Mouse (Mus musculus) T-helper 1 cell (primary cell): Measurements from ENCODE around the gene Ttll3.

Experiments used
- in situ Hi-C: fragments of 300-600 bp; cut with MboI, MseI; formaldehyde crosslinking; loops from one replicate; pipeline ENCODE4 v1.15.1; 2025; ENCODE audit warnings: high pct_unique_total_duplicates

The Ttll3 gene

DNA sequence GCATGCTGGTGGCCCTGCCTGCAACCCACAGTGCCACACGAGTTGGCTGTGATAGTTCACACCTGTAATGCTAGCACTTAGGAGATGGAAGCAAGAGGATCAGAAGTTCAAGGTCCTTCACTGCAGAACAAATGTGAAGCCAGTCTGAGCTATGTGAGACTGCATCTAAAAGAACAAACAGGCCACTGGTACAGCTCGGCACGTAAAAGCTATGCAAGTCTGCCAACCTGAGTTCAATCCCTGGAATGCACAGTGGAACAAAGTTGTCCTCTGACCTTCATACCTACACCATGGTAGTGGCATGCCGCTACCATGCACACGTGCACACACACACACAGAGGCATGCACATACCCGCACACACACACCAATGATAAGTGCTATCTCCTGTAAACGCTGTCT is 35.1 kb downstream of the Ttll3 start:
- in situ Hi-C loops, result no loop called here

DNA sequence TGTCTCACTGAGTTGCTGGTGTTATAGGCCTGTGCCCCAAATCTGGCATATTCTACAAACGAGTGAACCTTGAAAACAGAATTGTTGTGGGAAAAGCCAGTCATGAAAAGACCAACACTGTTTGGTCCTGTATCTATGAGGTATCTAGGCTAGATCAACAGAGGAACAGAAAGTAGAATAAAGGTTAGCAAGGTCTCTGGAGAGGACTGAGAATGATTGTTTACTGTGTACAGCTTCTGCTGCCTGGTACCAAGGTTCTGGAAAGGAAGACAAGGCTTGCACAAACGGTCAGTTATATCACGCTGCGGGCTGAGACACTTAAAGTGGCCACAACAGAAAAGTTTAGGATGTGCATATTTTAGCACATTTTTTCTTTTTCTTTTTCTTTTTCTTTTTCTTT is 37.6 kb downstream of the Ttll3 start:
- in situ Hi-C loops, result no loop called here

DNA sequence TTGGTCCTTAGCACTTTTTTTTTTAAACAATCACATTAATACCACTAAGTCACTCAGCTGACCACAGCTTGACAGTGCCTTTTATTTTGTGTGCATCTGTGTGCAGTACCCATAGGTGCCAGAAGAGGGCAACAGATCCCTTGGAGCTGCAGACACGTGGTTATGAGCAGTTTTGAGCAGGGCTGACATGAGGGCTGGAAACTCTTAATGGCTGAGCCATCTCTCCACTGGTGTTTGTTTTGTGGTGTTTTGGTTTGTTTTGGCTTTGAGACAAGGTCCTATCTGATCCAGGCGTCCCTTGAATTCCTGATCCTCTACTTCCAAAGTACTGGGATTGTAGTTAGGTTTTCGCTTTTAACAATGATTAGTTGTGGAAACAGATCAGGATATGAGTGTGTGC is 38.3 kb downstream of the Ttll3 start:
- in situ Hi-C loops, result no loop called here

DNA sequence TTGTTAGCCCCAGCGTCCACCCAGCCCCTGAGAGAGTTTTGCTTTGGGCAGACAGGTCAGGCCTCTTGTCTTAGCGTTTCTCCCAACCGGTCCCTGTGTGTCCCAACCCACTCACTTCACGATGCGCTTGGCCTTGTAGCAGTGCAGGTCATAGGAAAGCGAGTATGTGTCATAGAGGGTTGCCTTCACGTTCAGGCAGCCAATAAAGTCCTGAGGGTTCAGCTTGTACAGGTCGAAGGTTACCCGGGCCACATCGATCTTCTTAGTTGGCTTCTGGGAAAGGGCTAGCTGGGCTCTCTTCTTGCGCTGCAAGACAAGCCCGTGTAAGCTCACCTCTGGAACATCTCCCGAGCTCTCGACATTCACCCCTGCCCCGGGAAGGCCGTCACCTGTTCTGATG is 38.9 kb downstream of the Ttll3 start:
- in situ Hi-C loops, result no loop called here

DNA sequence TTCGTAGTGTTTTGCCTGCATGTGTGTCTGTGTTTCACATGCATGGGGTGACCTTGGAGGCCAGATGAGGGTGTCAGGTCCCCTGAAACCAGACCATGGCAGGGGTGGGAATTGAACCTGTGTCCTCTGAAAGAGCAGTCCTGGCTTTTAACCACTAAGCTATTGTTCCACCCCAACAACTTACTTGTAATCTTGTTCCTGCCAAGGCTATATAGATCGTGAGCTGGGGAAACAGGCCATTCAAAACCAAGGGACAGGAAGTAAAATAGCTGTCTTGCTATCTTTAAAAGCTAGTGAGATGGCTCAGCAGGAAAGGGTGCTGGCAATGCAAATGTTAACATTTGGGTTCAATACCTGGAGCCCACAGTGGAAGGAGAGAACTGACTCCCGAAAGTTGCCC is 40.9 kb downstream of the Ttll3 start:
- in situ Hi-C loops, result no loop called here

DNA sequence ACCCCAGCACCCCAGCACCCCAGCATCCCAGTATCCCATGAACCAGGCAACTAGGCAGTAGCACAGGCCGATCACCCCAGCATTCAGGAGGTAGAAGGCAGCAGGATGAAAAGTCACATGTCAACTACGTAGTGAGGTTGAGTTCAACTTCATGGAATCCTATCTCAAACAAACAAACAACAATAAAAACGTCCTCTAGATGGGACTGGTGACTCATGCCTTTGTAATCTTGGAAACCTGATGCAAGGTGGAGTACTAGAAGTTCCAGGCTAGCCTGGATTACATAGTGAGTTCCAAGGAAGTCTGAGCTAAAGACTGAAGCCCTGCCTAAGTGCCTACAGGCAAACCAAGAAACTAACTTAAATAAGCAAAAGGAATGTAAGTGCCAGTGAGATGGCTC is 41.8 kb downstream of the Ttll3 start:
- in situ Hi-C loops, result no loop called here

DNA sequence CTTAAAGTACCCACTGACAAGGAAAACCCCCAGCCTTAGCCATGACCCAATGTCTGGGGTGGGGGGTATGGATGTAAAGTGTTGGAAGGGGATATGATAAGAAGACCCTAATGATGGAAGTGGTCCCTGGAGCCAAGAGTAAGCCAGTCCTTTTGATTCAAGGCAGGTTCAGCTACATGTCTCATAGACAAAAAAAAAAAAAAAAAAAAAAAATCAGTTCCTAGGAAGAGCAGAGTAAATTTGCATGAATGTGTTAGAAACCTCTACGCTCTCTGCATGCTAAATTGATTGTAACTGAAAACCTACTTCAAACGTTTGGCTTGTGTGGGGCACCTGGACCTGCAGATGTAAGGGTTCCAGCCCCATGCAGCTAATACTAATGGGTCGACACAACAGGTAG is 42.7 kb downstream of the Ttll3 start:
- in situ Hi-C loops, result no loop called here

DNA sequence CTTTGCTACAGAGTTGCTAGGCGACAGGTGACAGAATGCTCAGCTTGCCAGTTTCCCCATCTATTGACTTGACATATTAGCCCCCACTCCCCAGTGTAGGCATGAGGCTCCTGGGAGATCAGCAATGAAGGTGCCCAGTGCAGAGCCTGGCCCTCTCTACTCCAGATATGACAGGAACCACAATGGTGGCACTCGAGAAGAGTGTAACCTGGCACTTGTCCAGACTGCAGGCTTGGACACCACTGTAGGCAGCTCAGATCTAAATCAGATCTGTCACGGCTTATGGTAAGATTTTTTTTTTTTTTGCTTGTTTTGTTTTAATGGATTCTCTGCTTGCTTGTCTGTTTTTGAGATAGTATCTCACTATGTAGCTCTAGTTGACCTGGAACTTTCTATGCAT is 44.6 kb downstream of the Ttll3 start:
- in situ Hi-C loops, result no loop called here

DNA sequence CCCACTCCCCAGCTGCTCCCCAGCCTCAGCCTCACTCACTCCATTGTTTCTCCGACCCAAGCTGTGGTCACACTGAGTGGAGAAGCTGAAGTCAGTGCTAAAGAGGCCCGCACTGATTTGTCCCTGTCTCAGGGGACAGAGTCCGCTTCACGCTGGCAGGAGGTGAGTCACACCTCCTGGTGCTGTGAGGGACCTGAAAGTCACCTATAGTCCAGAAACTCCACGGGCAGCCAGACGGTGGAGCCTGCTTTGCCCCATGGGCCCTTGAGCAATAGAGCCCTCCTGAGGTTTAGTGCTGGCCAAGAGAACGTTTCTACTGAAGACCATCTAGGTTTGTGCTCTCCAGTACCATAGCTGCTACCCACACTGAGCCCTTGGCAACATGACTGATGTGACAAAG is 45.6 kb downstream of the Ttll3 start:
- in situ Hi-C loops, result no loop called here

DNA sequence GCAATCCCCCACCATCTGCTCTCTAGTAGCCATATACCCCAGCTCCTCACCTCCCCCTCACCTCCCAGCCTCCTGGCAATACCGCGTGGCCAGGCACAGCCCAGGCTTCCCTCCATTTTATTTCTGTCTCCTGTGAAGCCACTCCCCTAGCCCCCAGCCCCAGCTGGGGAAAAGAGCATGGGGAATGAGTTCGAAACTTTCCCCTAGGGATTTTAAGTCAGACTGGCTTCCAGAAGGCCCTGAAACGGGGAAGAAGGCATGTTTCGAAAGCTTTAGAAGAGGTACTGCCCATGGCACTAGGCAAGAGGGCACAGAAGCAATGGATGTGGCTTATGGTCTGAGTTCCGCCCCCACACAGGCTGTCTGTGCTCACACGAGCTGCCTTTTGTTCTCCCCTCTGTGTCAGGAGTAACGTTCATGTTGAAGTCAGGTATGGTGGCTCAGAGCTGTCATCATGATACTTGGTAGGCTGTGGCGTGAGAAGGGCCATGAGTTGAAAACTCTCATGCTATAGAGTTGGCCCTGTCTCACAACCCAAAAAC is 46.7 kb downstream of the Ttll3 start, which contains the start of gene Cidec:
Gene Cidec, minus strand, starts transcription at position 97 of the 542 bp plus-strand sequence.
- in situ Hi-C loops, result no loop called here

DNA sequence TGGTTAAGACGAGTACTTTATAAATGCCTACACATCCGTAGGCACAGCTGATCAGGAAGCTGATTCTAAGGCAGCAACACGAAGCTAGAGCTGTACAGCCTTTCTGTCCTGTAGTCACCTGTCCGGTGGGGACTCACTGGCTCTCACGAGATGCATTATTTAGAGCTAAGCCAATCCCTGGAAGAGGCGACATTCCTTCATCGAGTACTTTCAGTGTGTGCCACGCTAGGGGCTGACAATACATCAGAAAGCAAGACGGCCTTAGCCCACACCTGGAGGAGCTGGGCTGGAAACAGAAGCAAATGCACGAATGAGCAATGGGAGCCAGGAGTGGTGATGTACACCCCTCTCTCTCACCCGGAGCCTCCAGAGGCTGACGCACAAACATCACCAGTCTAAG is 48.1 kb downstream of the Ttll3 start:
- in situ Hi-C loops, result no loop called here

DNA sequence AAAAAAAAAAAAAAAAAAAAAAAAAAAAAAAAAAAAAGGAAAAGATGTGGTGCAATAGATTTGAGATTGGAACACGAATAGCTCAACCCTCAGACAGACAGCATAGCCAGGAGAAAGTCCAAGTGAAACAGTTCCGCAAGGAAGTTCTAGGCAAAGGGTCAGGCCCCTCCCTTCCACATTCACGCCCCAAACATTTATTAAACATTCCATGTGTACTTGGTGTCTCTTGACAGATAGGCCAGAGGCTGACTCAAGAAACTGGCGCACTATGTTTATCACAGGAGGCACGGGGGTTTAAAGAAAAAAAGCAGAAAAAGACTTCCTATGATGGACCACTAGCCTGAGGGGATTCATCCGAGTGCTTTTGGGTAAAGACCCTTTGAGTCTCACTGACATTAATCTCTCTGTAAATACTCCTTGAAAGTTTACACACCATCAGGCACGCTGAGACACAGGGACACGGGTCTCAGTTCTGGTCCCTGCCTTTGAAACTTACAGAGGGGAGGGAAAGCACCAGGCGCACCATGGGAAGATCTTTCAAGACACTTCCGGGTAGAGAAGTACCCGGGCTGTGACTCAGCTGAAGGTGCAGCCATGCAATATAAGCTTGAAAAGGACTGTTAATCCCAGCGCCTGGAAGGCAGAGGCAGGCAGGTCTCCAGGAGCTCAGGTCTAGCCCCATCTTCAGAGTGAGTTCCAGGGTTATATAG is 49.8 kb downstream of the Ttll3 start:
- in situ Hi-C loops, result no loop called here

DNA sequence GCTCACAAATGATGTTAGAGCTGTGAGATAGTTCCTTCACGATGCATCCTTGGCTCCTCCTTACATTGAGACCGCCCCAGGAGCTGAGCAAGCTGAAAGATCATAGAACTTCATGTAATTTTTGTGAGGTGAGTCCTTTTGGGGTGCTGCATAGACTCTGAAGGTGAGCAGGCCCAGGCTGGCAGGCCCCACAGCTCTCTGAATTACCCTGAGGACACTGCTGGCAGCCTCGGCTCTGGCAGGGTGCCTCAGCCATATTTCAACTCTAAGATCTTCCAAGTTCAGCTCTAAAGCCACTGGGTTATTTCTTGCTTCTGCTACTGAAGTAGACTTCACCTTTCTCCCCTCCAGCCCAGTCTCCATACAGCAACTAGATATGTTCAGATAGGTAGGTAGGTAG is 51.6 kb downstream of the Ttll3 start:
- in situ Hi-C loops, result no loop called here

DNA sequence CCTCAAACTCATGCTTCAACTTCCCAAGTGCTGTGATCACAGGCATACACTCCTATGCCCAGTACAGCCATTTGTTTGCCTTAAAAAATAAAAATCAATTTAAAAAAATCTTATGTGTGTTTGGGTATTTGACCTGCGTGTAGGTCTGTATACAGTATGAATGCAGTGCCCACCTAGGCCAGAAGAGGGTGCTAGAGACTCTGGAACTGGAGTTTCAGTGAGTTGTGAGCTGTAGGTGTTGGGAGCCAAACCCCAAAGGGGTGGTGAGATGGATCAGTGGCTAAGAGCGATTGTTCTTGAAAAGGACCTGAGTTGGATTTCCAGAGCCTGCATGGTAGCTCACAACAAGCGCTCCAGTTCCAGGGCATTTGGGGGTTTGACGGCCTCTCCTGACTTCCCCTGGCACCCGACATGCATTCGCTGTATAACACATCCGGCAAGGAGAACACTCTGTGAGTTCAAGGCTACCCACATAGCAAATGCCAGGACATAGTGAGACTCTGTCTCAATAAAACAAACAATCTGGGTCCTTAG is 52.2 kb downstream of the Ttll3 start:
- in situ Hi-C loops, result no loop called here

DNA sequence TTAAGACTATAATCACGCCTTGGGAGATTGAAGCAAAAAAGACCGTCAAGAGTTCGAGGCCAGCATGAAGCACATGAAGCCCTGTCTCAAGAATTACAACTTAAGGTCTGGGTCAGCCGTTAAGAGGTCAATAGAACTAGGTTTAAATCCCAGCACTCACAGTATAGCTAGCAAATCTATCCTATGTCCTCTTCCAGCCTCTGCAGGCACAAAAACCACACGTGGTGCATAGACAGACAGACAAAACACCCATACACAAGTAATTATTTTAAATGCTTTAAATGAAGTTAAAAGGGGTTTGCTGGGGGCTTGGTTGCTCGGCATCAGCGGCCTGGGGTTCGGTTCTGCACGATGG is 53.0 kb downstream of the Ttll3 start:
- in situ Hi-C loops, result no loop called here

DNA sequence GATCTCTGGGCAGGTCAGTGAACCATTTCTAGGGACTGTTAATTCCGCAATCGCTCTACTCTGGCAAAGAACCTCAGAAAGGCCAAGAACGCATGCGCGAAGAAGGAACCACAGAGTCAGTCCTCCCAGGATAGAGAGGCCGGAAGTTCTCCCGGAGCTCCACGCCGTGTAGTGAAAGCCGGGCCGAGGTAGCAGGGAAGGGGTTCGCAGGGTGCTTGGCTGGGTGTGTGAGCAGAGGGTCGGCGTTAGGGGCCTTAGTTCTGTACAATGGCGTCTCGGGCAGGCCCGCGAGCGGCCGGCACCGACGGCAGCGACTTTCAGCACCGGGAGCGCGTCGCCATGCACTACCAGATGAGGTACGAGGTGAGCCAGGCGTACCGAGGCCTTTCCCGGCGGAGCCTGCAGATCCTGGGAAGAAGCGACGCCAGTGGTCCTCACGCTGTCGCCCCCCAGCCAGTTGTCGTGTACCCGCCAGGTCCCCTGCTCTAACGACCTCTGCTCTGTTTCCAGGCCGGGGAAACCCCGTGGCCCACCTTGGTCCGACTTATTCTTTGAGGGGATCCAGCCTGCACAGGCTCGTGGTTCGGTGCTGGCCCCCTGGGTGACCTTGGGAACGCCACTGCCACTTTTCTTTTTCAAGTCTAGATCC is 53.5 kb downstream of the Ttll3 start, which contains the start of gene Jagn1:
Gene Jagn1, plus strand, starts transcription at position 128 of the 649 bp plus-strand sequence.
- in situ Hi-C loops, result no loop called here

DNA sequence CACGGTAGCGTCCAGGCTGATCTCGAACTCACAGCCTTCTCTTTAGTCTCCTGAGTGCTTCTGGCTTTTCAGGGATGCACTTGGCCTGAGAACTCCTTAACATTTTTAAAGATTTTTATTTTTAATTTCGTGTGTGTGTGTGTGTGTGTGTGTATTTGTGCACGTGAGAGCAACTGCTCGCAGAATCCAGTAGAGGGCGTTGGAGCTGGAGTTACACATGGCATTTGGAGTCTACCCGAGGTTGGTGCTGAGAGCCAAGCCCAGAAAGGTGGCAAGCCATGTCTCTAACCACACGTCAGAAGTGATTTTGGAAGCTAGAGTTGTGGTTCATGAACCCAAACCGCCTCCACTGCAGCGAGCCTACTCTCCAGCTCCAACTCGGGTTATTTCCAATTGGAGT is 54.0 kb downstream of the Ttll3 start:
- in situ Hi-C loops, result no loop called here

DNA sequence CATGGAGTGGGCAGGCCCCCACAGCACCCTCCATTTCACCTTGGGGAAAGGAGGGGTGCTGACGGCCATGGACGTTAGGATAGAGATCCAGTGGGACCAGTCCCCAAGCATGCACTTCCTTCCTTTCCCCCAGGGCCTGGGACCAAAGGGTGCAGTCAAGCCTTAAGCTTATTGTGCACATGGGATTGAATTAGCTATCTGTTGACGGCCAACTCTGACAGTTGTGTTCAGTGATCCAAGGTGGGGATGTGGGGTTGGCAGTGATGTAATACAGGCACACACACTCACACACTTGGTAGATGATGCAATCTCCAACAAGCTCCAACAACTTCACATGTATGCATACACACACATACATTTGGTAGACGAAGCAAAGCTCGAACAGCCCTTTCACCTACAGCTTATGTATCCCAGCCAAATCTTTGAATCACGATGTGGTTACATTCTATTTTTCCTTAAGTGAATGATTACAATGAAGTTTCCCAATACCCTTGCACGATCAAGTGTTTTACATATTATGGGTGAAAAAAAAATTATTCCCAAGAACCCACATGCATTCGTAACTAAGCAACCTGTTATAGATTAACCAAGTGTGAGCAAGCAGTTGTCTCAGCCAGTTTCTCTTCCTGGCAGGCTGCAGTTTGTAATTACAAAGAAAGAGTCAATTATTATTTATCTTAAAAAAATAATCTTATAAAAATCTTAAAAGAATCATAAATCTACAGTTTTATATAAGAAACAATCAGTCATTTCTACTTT is 55.3 kb downstream of the Ttll3 start:
- in situ Hi-C loops, result no loop called here

DNA sequence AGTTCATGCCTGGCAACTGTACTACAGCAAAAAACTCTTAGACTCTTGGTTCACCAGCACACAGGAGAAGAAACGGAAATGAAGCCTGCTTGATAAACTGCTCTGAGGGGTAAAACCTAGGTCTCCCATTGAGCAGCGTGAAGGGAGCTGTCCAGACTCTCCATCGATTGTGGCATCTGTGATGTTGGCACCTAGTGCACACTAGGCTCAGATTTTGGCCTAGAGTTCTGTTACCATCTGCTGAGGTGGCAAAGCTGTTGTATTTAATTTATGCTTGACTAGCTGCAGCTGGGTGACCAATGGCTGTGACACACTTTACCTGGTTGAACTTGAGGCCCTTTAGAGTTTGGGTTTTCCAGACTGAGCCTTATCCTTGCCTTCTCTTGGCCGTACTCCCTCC is 58.6 kb downstream of the Ttll3 start:
- in situ Hi-C loops, result no loop called here

DNA sequence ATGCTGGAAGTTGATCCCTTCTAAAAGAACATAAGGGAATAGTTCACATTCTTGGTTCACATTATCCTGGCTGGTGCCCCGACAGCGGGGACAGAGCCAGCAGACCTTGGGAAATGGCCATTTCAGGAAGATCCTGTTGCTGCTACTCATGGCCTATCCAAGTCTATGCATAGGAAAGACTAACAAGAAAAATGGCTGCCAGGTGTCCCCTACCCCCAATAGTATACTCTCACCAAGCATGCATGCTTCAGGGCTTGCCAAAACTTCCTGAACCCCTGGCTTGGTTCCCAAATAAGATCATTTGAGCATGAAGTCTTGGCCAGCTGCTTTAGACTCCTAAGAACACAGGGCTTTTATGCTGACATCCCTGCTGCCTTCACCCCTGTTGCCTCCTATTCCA is 62.8 kb downstream of the Ttll3 start:
- in situ Hi-C loops, result no loop called here

DNA sequence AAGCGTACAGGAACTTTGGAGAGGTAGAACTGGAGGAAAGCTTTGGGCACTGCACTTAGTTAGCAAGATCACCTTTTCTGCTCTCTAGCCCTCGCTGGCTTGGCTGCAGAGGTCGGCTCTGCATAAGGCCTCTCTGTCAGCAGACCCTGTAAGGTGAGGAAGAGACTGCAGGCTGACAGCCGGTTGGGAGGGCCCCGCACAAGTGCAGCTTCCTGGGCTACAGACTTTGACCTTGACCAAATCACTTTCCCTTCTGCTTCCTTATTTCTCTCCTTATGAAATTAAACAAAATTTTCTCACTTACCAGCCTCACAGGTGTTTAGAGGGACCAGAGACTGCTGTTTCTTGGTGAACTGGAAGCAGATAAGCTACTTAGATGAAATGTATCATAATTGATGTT is 65.9 kb downstream of the Ttll3 start:
- in situ Hi-C loops, result no loop called here

DNA sequence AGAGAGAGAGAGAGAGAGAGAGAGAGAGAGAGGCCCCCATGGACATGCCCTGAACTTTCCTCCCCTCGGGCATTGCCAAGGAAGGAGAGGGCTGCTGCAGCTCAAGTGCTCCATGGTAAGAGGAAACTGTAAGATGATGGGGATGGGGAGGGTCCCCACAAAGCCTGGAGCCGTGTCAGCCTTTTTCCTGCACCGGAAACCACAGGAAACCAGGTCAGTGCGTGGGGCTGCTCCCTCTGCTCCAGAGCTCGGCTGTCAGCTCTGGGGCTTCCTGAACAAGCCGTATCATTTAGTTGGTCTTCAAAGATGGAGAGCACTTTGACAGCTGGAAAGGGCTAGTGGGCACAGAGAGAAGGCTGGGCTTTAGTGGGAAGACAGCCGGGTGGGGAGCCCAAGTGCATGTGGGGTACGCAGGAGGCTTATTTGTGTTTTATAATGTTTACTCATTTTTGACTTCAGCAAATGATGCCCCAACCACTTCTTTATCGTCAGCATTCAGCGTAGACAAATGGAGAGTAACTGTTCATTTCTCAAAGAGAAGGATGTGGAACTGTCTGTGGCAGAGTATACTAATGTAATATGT is 69.0 kb downstream of the Ttll3 start, which contains the start of gene Il17re:
Gene Il17re, plus strand, starts transcription at position 533 of the 583 bp plus-strand sequence.
- in situ Hi-C loops, result no loop called here
